Mouse (Mus musculus): Measurements from ENCODE around the gene Plekha5.

- TF ChIP-seq POLR2A (IDR thresholded peaks at IDR 0.05; ENCODE audit: insufficient read depth, low read depth, low read length) (no peak), CTCF (IDR thresholded peaks at IDR 0.05; ENCODE audit: insufficient read depth, low read depth, low read length) (no peak)
Measured at GRCm38 (mm10) chr6:140498074-140498473, 74.2 kb downstream of the Plekha5 start.

Data from olfactory bulb, adult 2 months (tissue).